22 mouse cellular contexts compared by ENCODE assay signal in the genomic region with DNA sequence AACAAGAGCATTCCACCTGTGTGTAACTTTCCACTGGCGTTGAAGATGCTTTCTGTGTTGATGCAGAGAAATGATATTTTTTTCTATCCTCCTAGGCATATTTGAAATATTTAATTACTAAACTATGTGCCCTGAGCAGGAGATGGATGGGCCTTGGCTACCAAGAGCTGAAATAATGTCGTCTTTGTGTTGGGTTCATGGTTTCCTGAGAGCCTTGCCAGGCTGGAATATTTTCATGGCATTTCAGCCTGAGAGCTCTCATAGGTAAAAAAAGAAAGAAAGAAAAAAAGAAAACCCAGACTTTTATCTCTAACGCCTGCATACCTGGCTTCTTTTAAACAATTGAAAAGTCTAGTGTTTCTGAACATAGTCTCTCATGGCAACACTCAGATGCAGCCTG. TPM values are rescaled to one million over a fixed set of nuclear protein-coding genes. Genes with fewer than 3 reads are reported as not detected.
DNase-seq lines count a peak whose midpoint lies in the region; ATAC-seq and TF ChIP-seq lines count a peak whose summit lies in the region.
"Had no signal": no experiment of that assay in that cellular context is flagged by ENCODE, and none has a peak within 500 bp of the region (broad histone marks: within the 10 kb centered on the region; RNA-seq: fewer than 3 reads in every experiment).

No protein-coding gene starts in this region.

- no peak overlapping the region for H3K9ac ChIP-seq in hindbrain, embryonic 14.5 days
- H3K9ac ChIP-seq in lung, embryonic 16.5 days (ENCODE audit: low read length): no peak overlapping the region
- no peak overlapping the region for H3K9ac ChIP-seq in hindbrain, postnatal 0 days (replicated peaks; ENCODE audit: low read length)
- no peak overlapping the region for H3K9ac ChIP-seq in midbrain, embryonic 15.5 days
- H3K9ac ChIP-seq: embryonic facial prominence, embryonic 15.5 days; liver, embryonic 12.5 days; stomach, embryonic 15.5 days had no signal

- H3K9me3 ChIP-seq in hindbrain, embryonic 10.5 days: no peaks in the 10 kb centered on the region
- no peaks in the 10 kb centered on the region for H3K9me3 ChIP-seq in hindbrain, embryonic 14.5 days (ENCODE audit: control insufficient read depth, low read length)
- no peaks in the 10 kb centered on the region for H3K9me3 ChIP-seq in lung, embryonic 16.5 days (ENCODE audit: control insufficient read depth, low read length)
- H3K9me3 ChIP-seq in hindbrain, postnatal 0 days (ENCODE audit: low read length): no peaks in the 10 kb centered on the region
- no peaks in the 10 kb centered on the region for H3K9me3 ChIP-seq in midbrain, embryonic 15.5 days
- H3K9me3 ChIP-seq: embryonic facial prominence, embryonic 15.5 days; liver, embryonic 12.5 days; stomach, embryonic 15.5 days had no signal

- peaks cover 19% of the 10 kb centered on the region for H3K4me1 ChIP-seq in hindbrain, embryonic 10.5 days (replicated peaks)
- H3K4me1 ChIP-seq in hindbrain, embryonic 14.5 days (replicated peaks; ENCODE audit: control insufficient read depth, insufficient read depth, low read length): peaks cover 3% of the 10 kb centered on the region; the same call in 1 of the 2 replicates
- peaks cover 13% of the 10 kb centered on the region for H3K4me1 ChIP-seq in lung, embryonic 16.5 days (replicated peaks; ENCODE audit: control insufficient read depth, insufficient read depth, low read length)
- peaks cover 5% of the 10 kb centered on the region; the same call in 1 of the 2 replicates for H3K4me1 ChIP-seq in lung, adult 2 months (ENCODE audit: control insufficient read depth, insufficient read depth, low read length)
- peaks cover 6% of the 10 kb centered on the region for H3K4me1 ChIP-seq in hindbrain, postnatal 0 days (ENCODE audit: insufficient read depth, low read length)
- H3K4me1 ChIP-seq in midbrain, embryonic 15.5 days: peaks cover 18% of the 10 kb centered on the region
- H3K4me1 ChIP-seq: liver, embryonic 12.5 days; stomach, embryonic 15.5 days had no signal

- ATAC-seq in hindbrain, embryonic 14.5 days (ENCODE audit: low FRiP score): no peak
- peak; percentile 59; the same call in 1 of the 2 replicates for ATAC-seq in lung, embryonic 16.5 days (ENCODE audit: low read depth)
- ATAC-seq in hindbrain, postnatal 0 days: no peak
- no peak for ATAC-seq in midbrain, embryonic 15.5 days (replicated peaks)
- ATAC-seq: inflammation-experienced regulatory T-cells, adult 6 months; liver, embryonic 12.5 days; Patski had no signal

- H3K27me3 ChIP-seq in hindbrain, embryonic 10.5 days (ENCODE audit: insufficient read depth, poor library complexity, severe bottlenecking): no peaks in the 10 kb centered on the region
- no peaks in the 10 kb centered on the region for H3K27me3 ChIP-seq in hindbrain, embryonic 14.5 days (ENCODE audit: control insufficient read depth, insufficient read depth, low read length)
- H3K27me3 ChIP-seq in lung, embryonic 16.5 days (ENCODE audit: control insufficient read depth, insufficient read depth, low read depth, low read length): no peaks in the 10 kb centered on the region
- H3K27me3 ChIP-seq in hindbrain, postnatal 0 days (ENCODE audit: insufficient read depth, low read length): no peaks in the 10 kb centered on the region
- H3K27me3 ChIP-seq in midbrain, embryonic 15.5 days (replicated peaks): no peaks in the 10 kb centered on the region
- H3K27me3 ChIP-seq: embryonic facial prominence, embryonic 15.5 days; liver, embryonic 12.5 days; Patski; stomach, embryonic 15.5 days had no signal

- 87% methylated on average over 3 of the region's 3 CpGs for WGBS in hindbrain, embryonic 10.5 days
- WGBS in hindbrain, embryonic 14.5 days: 66% methylated on average over 3 of the region's 3 CpGs
- WGBS in lung, embryonic 16.5 days: 39% methylated on average over 3 of the region's 3 CpGs
- WGBS in lung, adult 2 months: 51% methylated on average over 3 of the region's 3 CpGs
- 47% methylated on average over 3 of the region's 3 CpGs for WGBS in hindbrain, postnatal 0 days
- 69% methylated on average over 3 of the region's 3 CpGs for WGBS in midbrain, embryonic 15.5 days

- H3K27ac ChIP-seq in hindbrain, embryonic 10.5 days: 0 out of 2 replicates have a peak overlapping the region, but pooled peaks have one; percentile 29
- no peak overlapping the region for H3K27ac ChIP-seq in hindbrain, embryonic 14.5 days
- peak overlapping the region; percentile 23 for H3K27ac ChIP-seq in lung, embryonic 16.5 days (ENCODE audit: low read length)
- H3K27ac ChIP-seq in hindbrain, postnatal 0 days: peak overlapping the region; percentile 58
- H3K27ac ChIP-seq in midbrain, embryonic 15.5 days: 0 out of 2 replicates have a peak overlapping the region, but pooled peaks have one; percentile 38
- H3K27ac ChIP-seq: embryonic facial prominence, embryonic 15.5 days; liver, embryonic 12.5 days; stomach, embryonic 15.5 days had no signal

- H3K36me3 ChIP-seq in hindbrain, embryonic 10.5 days: no peaks in the 10 kb centered on the region
- H3K36me3 ChIP-seq in hindbrain, embryonic 14.5 days (replicated peaks; ENCODE audit: control insufficient read depth, insufficient read depth): no peaks in the 10 kb centered on the region
- no peaks in the 10 kb centered on the region for H3K36me3 ChIP-seq in lung, embryonic 16.5 days (ENCODE audit: control insufficient read depth, insufficient read depth, low read length)
- no peaks in the 10 kb centered on the region for H3K36me3 ChIP-seq in hindbrain, postnatal 0 days (ENCODE audit: insufficient read depth, low read length)
- no peaks in the 10 kb centered on the region for H3K36me3 ChIP-seq in midbrain, embryonic 15.5 days (replicated peaks)
- H3K36me3 ChIP-seq: embryonic facial prominence, embryonic 15.5 days; liver, embryonic 12.5 days; stomach, embryonic 15.5 days had no signal

- no peak for TF ChIP-seq POLR2A in lung, adult 2 months (IDR thresholded peaks at IDR 0.05; ENCODE audit: borderline replicate concordance, extremely low read depth, low read depth, low read length)

- TF ChIP-seq CTCF in lung, adult 2 months (IDR thresholded peaks at IDR 0.05; ENCODE audit: insufficient read depth, low read length): no peak
- no peak for TF ChIP-seq CTCF in hindbrain, postnatal 0 days (IDR thresholded peaks at IDR 0.05; ENCODE audit: low read depth)

- H3K4me3 ChIP-seq in hindbrain, embryonic 10.5 days: no peak overlapping the region
- no peak overlapping the region for H3K4me3 ChIP-seq in hindbrain, embryonic 14.5 days (replicated peaks; ENCODE audit: low read length)
- no peak overlapping the region for H3K4me3 ChIP-seq in lung, embryonic 16.5 days (ENCODE audit: low read length)
- H3K4me3 ChIP-seq in lung, adult 2 months (replicated peaks; ENCODE audit: extremely low read depth, low read depth, low read length): no peak overlapping the region
- H3K4me3 ChIP-seq in hindbrain, postnatal 0 days (ENCODE audit: low read length): no peak overlapping the region
- no peak overlapping the region for H3K4me3 ChIP-seq in midbrain, embryonic 15.5 days
- H3K4me3 ChIP-seq: embryonic facial prominence, embryonic 15.5 days; liver, embryonic 12.5 days; stomach, embryonic 15.5 days had no signal

- H3K4me2 ChIP-seq in hindbrain, embryonic 14.5 days (replicated peaks): no peak overlapping the region
- H3K4me2 ChIP-seq in lung, embryonic 16.5 days (ENCODE audit: low read depth, low read length): no peak overlapping the region
- H3K4me2 ChIP-seq in hindbrain, postnatal 0 days (ENCODE audit: low read depth, low read length): no peak overlapping the region
- no peak overlapping the region for H3K4me2 ChIP-seq in midbrain, embryonic 15.5 days
- H3K4me2 ChIP-seq: embryonic facial prominence, embryonic 15.5 days; liver, embryonic 12.5 days; stomach, embryonic 15.5 days had no signal

- DNase-seq in hindbrain, embryonic 10.5 days (ENCODE audit: low spot score): no peak
- no peak for DNase-seq in hindbrain, embryonic 14.5 days (ENCODE audit: low spot score)
- no peak for DNase-seq in lung, adult 2 months
- DNase-seq in hindbrain, postnatal 0 days (ENCODE audit: low spot score): no peak
- DNase-seq in B cell, adult 2 months: no peak
- DNase-seq: adrenal gland, adult 8-10 months; cerebellum, adult 9-11 months; kidney, adult 2 months; kidney, postnatal 10 days; left cerebral cortex, postnatal 4 days; retina, postnatal 1 day; thymus, adult 18-20 months; thymus, postnatal 4 days had no signal

RNA-seq across cellular contexts. Expression of gene Colgalt2, which starts 56.6 kb away (rescaled TPM):
- polyA plus RNA-seq in hindbrain, embryonic 10.5 days (2016; fragmentation: Nextera tagmentation; extraction: Ambion mirVana): 1.7 and 1.8 TPM in 2 replicates
- 3.4 and 3.9 TPM in 2 replicates for polyA plus RNA-seq in hindbrain, embryonic 14.5 days (2014; fragmentation: Nextera tagmentation; extraction: Ambion mirVana)
- 1.1 and 1.3 TPM in 2 replicates for polyA plus RNA-seq in lung, embryonic 16.5 days (2015; fragmentation: Nextera tagmentation; extraction: Ambion mirVana)
- 12.8 and 17.3 TPM in 2 replicates for polyA plus RNA-seq in lung, adult 2 months (2012; rRNA removed)
- total RNA-seq in hindbrain, postnatal 0 days (2014; rRNA removed): 6.6 and 7.0 TPM in 2 replicates
- 3.4 and 3.7 TPM in 2 replicates for polyA plus RNA-seq in hindbrain, postnatal 0 days (2015; fragmentation: Nextera tagmentation; extraction: Ambion mirVana)
- polyA plus RNA-seq in midbrain, embryonic 15.5 days (2015; fragmentation: Nextera tagmentation; extraction: Ambion mirVana): 4.1 and 4.6 TPM in 2 replicates
- total RNA-seq: granulocyte monocyte progenitor cell, adult 5-6 weeks; megakaryocyte-erythroid progenitor cell, adult 5-6 weeks had no signal
- polyA plus RNA-seq: inflammation-experienced regulatory T-cells, adult 6 months; Patski had no signal
